Mouse (Mus musculus) adipocyte (in vitro differentiated cells): ENCODE data around the gene Vps8.

ENCODE experiments used
- DNase-seq: peaks from one replicate; pipeline ENCODE4 v3.0.0-alpha.2; 2016; ENCODE audit warnings: low spot score

Vps8 gene

GRCm38 (mm10) chr16:21422645-21423545, at the start of gene Vps8:
TSS of gene Vps8 (plus strand) at chr16:21423118.
- DNase-seq, result peak; percentile 92

DNA sequence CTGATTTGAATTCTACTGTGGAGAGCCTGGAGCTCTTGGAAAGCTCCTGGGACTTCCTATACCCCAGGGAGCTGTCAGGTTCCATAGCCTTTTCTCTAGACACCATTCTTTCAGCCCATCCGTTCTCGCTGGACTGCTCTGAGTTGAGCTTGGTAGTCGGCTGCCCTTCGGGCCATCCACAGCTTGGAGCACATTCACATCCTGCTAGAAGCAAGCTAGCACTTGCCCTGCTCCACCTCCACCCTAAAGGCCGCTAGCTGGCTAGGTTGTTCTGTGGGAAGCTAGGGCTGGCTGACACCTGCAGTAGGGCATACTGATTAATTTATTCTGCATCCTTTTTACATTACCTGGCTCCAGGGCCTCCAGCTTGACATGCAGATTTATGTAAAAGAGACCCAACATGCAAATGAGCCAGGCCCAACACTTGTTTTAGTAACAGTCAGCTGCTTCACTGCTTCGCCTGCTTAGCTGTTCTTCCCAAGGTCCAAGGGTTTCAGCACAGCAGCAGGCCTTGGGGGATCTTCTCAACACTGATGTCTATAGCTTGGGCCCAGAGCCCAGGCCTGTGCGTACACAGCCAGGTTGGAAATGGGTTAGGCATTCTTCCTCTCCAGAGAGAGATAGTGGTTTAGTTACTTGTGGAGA, 49.5 kb upstream of the Vps8 start:
- no peak for DNase-seq

DNA sequence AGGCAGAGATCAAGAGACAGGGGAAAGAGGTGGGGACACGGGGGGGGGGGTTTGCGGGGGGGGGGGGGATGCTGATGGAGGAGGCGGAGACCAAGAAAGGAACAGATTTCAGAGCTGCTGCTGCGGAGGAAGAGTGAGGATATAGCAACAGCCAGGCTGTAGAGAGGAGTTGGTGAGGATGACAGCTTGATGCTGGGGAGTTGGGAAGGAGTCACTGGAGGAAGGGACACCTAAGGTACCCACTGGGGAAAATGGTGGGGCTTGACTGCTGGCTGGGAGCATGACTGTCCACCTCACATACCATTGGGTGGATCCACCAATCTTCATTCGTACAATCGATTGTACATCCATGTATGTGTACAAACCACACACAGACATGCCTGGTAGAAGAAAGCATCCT, 48.9 kb upstream of the Vps8 start:
- no peak for DNase-seq

DNA sequence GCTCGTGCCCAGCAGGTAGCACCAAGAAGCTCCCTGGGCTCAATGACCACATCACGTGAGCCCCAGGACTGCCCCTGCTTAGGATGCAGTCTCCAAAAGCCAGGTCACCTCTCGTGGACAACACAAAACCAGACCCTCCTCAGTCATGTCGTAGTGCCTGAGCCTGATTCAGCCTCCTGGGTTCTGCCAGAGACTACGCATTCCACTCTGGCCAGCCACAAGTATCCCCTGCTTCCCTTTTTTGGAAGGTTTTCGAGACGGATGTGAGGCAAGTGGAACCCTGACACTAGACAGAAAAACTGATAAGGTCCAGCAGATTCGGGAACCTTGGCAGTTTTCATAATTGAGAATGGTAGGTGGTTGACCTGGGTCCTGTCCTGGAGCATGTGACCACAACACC, 47.8 kb upstream of the Vps8 start:
- no peak for DNase-seq

DNA sequence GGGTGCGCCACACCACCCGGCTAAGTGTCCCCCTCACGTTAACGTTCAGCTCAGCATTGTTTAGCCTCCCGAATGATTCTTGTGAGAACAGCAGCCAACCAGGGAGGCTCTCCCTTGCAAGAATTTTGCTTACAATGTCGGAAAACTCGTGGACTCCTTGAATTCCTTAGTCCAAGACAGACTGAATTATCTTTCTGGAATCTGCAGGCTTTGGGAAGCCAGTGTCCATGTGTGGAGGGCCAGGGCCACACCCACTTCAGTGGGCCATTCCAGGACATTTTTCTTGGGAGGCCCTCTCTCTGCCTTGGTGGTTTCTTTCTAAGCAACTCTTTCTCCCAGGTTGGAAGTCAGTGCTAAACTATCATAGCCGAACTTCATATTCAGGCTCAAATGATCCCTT, 46.6 kb upstream of the Vps8 start:
- DNase-seq, result no peak

GRCm38 (mm10) chr16:21376949-21377604, 45.8 kb upstream of the Vps8 start:
- DNase-seq, result peak; percentile 37

DNA sequence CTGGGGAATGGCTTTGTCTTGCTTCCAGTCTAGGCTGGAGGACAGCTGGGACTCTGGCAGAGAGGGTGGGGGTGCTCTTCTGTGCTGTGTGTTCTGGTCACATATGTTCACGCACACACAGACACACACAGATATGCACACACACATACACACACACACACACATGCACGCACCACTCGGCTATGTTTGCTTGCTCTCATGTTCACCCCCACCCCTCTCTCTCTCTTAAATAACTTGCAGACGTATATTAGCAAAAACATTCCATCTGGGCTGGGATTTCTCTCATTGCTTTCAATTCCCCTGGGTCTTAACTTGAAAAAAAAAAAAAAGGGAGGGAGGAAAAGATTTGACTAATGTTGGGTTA, 45.3 kb upstream of the Vps8 start:
- peak; percentile 57 for DNase-seq

- no peak for DNase-seq
Observed at GRCm38 (mm10) chr16:21381469-21381868, 41.4 kb upstream of the Vps8 start.

DNA sequence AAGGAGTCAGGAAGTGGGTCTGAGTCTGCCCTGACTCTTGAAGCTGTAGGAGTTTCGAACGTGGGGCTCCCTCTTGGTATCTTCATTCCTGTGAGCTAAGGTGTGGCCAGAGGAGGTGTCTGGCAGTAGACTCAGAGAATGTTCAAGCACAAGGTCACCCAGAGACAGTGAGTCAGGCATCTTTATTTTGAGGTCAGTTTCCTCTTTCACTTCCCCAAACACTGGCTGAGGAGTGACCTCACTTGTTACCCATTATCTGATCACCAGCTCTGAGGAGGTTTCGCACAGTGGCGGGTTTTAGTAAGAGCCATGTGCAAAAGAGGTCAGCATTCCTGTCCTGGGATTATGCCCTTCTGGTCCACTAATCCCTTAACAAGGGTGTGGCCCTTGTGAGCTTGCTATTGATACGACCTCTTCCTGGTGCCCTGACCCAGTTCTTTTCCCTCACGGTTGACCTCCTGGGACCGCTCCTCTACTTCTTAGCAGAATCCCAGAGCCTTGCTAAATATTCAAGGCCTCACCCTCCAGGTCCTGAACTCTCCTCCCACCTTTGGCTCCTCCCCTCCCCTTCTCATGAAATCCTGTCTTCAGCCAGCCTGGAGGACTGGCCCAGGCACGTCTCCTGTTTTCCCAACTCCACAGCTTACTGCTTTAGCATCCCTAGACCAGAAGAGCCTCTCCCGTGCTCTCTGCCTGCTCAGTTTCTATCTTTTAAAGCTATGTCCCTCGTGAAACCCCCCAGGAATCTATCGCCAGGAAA, 40.6 kb upstream of the Vps8 start:
- DNase-seq, result no peak

DNA sequence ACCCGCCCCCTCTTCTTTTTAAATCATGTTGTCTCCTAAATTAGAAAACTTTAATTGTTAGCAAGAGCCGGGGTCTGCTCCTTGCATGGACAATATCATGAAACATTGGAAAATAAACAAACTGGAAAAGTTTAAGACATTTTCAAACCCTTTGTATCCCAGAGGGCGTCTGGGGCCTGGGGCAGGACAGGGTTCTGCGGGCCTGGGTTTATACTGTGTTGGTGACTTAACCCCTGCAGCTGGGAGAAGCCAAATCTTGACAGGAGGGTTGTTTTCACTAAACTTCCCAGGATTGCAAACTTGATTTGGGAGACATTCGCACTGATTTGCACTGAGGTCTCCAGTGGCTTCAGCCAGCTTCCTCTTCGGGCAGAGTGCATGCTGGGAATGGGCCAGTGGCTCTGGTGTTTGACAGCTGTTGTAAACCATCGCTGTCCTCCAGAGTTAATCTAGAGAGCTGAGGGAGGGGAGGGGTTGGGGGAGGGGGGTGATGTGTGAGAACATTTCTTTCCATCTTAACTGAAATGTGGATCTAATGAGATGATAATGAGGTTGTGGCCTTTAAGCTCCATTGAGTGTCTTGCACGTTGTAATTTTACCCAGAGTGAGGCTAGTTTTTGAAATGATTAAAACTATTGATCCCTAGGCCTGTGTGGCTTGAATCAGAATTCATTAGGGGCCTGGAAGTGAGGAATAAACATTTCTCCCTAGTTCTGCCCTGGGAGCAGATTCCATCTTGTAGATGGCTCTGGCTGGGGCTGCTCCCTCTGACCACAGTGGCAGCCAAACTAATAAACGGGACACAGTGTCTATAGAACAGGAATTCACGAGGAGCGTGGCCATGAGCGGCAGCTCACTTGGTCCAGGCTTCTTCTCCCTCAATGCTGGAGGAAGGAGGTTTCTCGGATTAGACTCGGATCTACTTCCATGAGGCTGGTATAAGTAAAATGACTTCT, 36.7 kb upstream of the Vps8 start:
- no peak for DNase-seq

DNA sequence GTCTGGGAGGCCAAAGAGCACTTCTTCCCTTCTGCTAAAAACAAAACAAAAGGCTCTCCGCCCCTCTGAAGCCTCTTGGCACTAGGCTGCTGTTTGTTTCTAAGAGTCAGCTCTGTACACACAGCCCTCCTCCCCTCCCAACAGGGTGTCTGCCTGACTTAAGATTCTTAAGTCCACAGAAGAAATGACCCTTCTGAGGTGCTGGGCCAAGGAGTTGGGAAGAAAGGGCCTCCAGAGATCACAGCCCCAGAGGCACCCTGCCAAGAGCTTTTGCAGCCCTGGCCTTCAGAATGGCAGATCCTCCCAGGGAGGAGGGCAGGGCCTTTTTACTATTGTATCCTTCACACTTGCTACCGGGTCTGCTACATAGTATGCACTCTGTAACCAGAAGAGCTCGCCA, 33.6 kb upstream of the Vps8 start:
- peak; percentile 77 for DNase-seq

- DNase-seq, result no peak
Observed at GRCm38 (mm10) chr16:21390744-21391143, 32.2 kb upstream of the Vps8 start.

- no peak for DNase-seq
Observed at GRCm38 (mm10) chr16:21392099-21392498, 30.8 kb upstream of the Vps8 start.

DNA sequence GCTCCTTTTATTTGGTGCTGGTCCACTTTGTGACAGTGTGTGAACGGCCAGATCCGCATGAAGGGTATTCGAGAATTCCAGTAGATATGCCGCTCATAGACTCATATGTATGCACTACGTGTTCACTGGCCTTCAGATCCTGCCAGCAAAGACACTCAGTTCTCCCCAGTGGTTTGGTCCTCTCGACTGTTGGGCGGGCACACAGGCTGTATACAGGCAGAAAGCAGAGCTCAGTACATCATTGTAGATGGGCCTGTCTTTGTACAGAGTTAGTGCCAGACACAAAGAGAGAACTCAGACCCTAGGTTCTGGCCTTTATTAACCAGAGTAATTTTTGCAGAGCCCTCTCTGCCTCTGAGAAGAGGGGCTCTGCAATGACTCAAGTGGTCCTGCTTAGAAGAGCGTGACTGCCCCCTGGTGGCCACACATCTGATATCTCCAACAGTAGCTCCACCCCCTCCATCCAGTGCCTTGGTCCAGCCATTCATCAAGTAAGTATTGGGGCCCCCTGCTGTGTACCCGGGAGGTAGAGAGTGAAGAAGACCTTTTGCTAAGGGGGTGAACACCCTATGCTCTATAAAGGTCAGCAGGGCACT, 30.3 kb upstream of the Vps8 start:
- DNase-seq, result peak; percentile 86

DNA sequence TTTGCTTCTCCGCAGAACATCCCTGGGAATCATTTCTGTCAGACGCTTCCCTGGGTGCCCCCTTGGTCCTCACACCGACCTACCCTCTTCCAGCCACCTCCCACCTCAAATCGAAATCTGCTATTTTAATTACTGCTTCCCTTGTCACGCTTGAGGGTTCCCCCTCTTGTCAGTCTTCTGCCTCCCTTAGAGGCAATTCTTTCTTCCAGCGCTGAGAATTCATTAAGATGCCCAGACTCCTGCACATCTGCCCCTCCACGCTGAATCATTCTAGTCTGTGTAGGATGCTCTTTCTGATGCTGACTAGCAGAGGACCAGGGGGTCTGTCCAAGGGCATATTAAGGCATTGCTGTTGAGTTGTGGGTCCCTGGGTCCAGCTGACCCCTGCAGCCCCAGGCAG, 27.4 kb upstream of the Vps8 start:
- DNase-seq, result no peak

- no peak for DNase-seq
Observed at GRCm38 (mm10) chr16:21397681-21398080, 25.2 kb upstream of the Vps8 start.

DNA sequence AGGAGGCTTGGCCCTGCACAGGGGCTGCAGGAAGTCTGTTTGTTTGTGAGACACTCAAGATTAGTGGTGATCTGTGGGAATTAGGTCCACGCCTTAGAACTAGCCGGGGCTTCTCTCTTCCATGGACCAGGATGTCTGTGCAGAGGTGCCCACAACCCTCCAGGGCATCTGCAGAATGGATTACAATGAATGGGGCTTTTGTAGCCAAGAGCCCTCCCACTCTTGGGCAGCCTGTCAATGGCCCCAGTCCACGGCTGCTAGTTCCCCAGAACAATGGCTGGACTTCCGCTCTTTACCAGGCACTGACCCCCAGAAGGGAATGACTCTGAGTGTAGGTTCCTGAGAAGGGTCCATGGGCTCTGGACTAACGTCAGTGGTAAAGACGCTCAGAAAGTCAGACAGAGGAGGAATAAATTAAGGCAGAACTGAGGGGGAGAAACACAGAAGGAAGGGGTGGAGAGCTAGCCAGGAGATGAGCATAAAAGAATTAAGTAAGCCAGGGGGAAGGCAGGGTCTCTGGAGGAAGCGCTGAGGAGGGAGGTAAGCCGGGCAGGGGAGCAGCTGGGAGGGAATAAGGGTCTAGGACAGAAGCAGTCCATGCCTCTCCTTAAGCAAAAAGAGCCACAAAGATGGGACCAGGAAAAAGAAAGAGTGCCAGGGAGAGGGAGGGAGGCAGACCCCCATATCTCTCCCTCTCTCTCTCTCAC, 24.4 kb upstream of the Vps8 start:
- DNase-seq, result no peak

GRCm38 (mm10) chr16:21399942-21400341, 23.0 kb upstream of the Vps8 start:
- no peak for DNase-seq

- DNase-seq, result no peak
Observed at GRCm38 (mm10) chr16:21402068-21402467, 20.9 kb upstream of the Vps8 start.

DNA sequence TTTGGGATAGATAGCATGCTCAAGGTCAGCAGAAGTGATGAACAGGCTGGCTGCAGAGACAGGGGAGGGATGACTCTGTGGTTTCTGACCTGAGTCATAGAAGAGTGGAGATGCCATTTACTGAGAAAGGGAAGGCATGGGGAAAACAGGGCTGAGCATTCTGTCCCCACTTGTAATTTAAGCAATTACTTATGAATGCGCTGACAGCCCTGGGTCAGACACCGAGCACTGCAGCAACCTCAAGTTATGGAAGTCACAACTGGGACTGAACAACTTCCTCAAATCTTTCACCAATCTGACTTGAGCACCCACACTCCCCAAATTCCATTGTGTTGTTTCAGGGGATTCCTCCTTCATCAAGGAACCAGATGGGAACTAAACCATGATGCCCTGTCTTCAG, 19.5 kb upstream of the Vps8 start:
- DNase-seq, result no peak
